Mouse (Mus musculus) midbrain, embryonic 13.5 days (tissue): ENCODE measurements around the gene Dlgap3. TPM values are rescaled to one million over a fixed set of nuclear protein-coding genes. Genes with fewer than 3 reads are reported as not detected.
A peak's percentile ranks its signal among the peaks of the same experiment; 100 is the strongest.

ENCODE experiments used
- ATAC-seq: fragments of 200-750 bp; cut with Nextera tagmentation; 2 replicates; pipeline ENCODE4 v1.8.0; 2017; ENCODE audit warnings: mild to moderate bottlenecking, moderate TSS enrichment, moderate library complexity
- H3K27ac ChIP-seq: fragments of 300-500 bp; sonication (generic); 2 replicates; pipeline ENCODE4 v1.5.1; 2015; ENCODE audit warnings: inconsistent platforms, mild to moderate bottlenecking, moderate library complexity
- H3K27me3 ChIP-seq: fragments of 300-500 bp; sonication (generic); 2 replicates; pipeline ENCODE4 v1.6.1; 2015; ENCODE audit warnings: mild to moderate bottlenecking, inconsistent platforms
- H3K36me3 ChIP-seq: fragments of 300-500 bp; sonication (generic); 2 replicates; pipeline ENCODE4 v1.6.1; 2015; ENCODE audit warnings: mild to moderate bottlenecking, inconsistent platforms
- H3K4me1 ChIP-seq: fragments of 300-500 bp; sonication (generic); replicated peaks from 2 replicates; pipeline ENCODE4 v1.6.1; 2015; ENCODE audit warnings: inconsistent platforms
- H3K4me2 ChIP-seq: fragments of 300-500 bp; sonication (generic); replicated peaks from 2 replicates; pipeline ENCODE4 v1.6.1; 2015; ENCODE audit warnings: moderate library complexity, mild to moderate bottlenecking, inconsistent platforms
- H3K4me3 ChIP-seq: fragments of 300-500 bp; sonication (generic); replicated peaks from 2 replicates; pipeline ENCODE4 v1.5.1; 2015; ENCODE audit warnings: mild to moderate bottlenecking, inconsistent platforms
- H3K9ac ChIP-seq: fragments of 300-500 bp; sonication (generic); replicated peaks from 2 replicates; pipeline ENCODE4 v1.6.1; 2015; ENCODE audit warnings: mild to moderate bottlenecking, inconsistent platforms
- H3K9me3 ChIP-seq: fragments of 300-500 bp; sonication (generic); 2 replicates; pipeline ENCODE4 v1.6.1; 2016; ENCODE audit warnings: mild to moderate bottlenecking, inconsistent platforms
- WGBS: fragments of 180-500 bp; shearing (Covaris S2); methylation state at CpG from one replicate; pipeline ENCODE4 v1.1.7; 2015; 5-methylcytosine and 5-hydroxymethylcytosine counted together
- polyA plus RNA-seq: library from polyadenylated mRNA; unstranded; fragments of >200 nt; fragmentation: Nextera tagmentation; extraction: Ambion mirVana; gene quantifications from 2 replicates; pipeline ENCODE4 v1.2.1, GENCODE M21; 2015

Dlgap3 gene
- polyA plus RNA-seq, 1 experiment from 2014 or later, result 10.1 TPM

DNA sequence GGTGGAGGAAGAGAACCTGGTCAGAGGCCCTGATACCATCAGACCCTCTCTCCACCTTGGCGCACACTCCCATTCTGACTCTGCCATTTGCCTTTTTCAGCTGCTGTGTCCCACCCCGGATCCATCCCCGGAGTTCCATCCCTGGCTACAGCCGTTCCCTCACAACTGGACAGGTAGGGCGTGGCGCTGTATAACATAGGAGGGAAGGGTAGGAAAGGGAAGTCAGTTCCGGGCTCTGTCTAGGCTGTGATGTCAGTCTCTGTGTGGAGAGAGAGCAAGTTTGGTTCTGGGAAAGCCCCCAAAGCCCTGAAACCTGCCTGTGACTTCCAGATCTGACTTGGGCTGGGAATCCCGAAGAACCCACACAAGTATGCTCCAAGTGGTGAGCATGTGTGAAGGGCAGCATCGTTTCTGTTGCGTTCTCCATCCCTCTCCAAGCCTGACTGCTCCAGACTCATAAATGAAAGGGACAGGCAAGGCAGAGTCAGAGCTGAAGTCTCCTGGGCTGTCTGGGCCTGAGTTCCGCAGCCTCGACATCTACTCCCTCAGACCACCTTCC, 31.2 kb downstream of the Dlgap3 start:
- no peak for ATAC-seq
- 93% methylated on average over 12 of the region's 12 CpGs for WGBS
- H3K27me3 ChIP-seq, result no peaks in the 10 kb centered on the region
- no peak overlapping the region for H3K27ac ChIP-seq
- no peak overlapping the region for H3K4me2 ChIP-seq
- H3K4me1 ChIP-seq, result no peaks in the 10 kb centered on the region
- H3K36me3 ChIP-seq, result peaks cover 16% of the 10 kb centered on the region
- no peaks in the 10 kb centered on the region for H3K9me3 ChIP-seq
- H3K9ac ChIP-seq, result no peak overlapping the region
- no peak overlapping the region for H3K4me3 ChIP-seq

DNA sequence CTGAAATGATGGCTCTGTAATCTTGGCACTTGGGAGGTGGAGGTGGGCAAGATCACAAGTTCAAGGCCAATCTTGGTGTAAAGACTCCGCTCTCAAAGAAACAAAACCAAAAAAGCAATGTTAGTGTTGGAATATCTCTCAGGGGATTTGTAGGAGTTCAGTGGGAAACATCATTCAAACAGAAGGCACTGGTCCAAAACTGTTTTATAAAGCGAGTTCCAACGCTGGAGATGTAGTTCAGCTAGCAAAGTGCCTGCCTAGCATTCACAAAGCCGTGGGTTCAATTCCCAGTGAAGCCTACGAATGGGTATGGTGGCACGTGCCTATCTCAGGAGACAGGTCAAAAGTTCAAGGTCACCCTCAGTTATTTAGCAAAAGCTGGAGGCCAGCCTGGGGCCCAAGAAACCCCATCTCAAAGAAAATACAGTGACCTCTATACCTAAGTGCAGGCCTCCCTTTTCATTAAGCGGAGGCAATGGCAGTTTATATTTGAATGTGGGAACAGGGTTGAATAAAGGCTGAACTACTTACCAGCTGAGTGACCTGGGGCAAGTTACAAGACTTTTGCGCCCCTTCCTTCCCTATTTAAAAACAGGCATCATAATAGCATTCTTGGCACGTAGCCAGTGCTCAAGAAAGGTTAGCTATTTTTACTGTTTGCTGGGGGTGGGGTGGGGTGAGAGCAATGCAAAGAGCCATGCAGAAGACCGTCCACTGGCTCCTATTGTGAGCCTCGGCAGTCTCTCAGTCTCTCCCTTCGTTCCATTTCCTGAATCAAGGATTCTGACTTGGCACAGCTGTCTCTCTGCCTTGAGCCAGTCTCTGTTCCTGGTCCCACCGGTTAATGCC, 32.0 kb downstream of the Dlgap3 start:
- no peaks in the 10 kb centered on the region for H3K4me1 ChIP-seq
- H3K9me3 ChIP-seq, result no peaks in the 10 kb centered on the region
- H3K4me3 ChIP-seq, result no peak overlapping the region
- no peak overlapping the region for H3K4me2 ChIP-seq
- ATAC-seq, result no peak
- no peaks in the 10 kb centered on the region for H3K27me3 ChIP-seq
- no peak overlapping the region for H3K27ac ChIP-seq
- WGBS, result 82% methylated on average over 13 of the region's 13 CpGs
- peaks cover 8% of the 10 kb centered on the region for H3K36me3 ChIP-seq
- H3K9ac ChIP-seq, result no peak overlapping the region

DNA sequence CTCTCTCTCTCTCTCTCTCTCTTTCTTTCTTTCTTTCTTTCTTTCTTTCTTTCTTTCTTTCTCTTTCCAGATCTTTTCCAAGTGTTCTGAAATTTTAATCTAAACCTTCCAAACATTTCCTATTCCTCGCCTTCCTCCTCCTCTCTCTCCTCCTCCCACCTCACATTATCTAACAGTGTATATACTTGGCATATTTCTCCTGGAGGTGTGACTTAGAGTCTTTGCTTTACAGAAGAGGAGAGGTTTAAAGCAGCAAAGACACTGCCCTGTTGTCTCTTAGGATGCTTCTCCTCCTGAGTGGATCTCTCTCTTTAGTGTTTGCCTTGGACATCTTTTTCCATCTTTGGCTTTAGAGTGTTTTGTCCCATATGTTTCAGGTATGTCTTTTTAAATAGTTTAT, 34.1 kb downstream of the Dlgap3 start:
- Histone ChIP-seq H3K27ac (no peak overlapping the region), H3K9ac (no peak overlapping the region), H3K4me2 (no peak overlapping the region), H3K4me1 (no peaks in the 10 kb centered on the region), H3K27me3 (no peaks in the 10 kb centered on the region), H3K36me3 (peaks cover 8% of the 10 kb centered on the region; the same call in 1 of the 2 replicates), H3K4me3 (no peak overlapping the region), H3K9me3 (no peaks in the 10 kb centered on the region)
- no peak for ATAC-seq
- WGBS, result 100% methylated on average over 1 of the region's 1 CpGs

DNA sequence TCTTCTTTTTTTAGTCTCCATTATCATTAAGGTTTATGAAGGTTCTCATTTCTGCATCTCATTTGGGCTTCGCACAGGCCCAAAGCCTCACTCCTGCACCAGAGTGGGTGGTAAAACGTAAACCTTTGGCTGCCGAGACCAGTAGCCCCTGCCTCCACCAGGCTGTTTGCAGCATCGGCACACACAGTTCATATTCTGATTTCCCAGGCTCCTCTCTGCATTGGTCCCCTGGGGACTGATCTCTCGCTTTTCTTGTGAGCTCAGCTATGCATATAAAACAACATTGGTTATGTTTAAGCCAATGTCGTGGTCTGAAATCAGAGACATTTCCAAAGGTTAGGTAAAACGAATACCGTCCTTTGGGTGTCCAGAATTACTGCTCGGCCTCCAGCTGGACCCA, 42.3 kb downstream of the Dlgap3 start:
- Histone ChIP-seq H3K36me3 (no peaks in the 10 kb centered on the region), H3K27me3 (peaks cover 19% of the 10 kb centered on the region), H3K4me2 (no peak overlapping the region), H3K27ac (peak overlapping the region; percentile 62), H3K4me1 (peaks cover 13% of the 10 kb centered on the region), H3K9me3 (no peaks in the 10 kb centered on the region), H3K4me3 (no peak overlapping the region), H3K9ac (no peak overlapping the region)
- 54% methylated on average over 9 of the region's 9 CpGs for WGBS
- ATAC-seq, result 0 out of 2 replicates have a peak, but pooled peaks have one; percentile 43

DNA sequence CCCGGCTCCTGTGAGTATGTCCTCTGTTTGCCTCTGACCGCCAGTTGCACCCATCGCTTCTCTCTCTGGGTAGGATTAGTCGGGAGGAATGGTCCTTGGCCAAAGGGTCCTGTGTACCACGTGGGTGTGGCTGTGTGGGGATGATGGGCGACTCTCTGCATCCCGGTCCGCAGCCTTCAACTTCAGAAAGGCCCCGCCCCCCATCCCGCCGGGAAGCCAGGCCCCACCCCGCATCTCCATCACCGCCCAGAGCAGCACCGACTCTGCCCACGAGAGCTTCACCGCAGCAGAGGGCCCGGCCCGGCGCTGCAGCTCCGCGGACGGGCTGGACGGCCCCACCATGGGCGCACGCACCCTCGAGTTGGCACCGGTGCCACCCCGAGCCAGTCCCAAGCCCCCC, 45.5 kb downstream of the Dlgap3 start:
- WGBS, result 20% methylated on average over 28 of the region's 28 CpGs
- H3K4me1 ChIP-seq, result peaks cover 18% of the 10 kb centered on the region
- H3K9me3 ChIP-seq, result no peaks in the 10 kb centered on the region
- H3K4me2 ChIP-seq, result peak overlapping the region; percentile 40
- H3K9ac ChIP-seq, result peak overlapping the region; percentile 41; the same call in 1 of the 2 replicates
- no peak overlapping the region for H3K27ac ChIP-seq
- no peaks in the 10 kb centered on the region for H3K36me3 ChIP-seq
- ATAC-seq, result peak; percentile 66; the same call in 1 of the 2 replicates
- peak overlapping the region; percentile 16; the same call in 1 of the 2 replicates for H3K4me3 ChIP-seq
- H3K27me3 ChIP-seq, result peaks cover 19% of the 10 kb centered on the region

DNA sequence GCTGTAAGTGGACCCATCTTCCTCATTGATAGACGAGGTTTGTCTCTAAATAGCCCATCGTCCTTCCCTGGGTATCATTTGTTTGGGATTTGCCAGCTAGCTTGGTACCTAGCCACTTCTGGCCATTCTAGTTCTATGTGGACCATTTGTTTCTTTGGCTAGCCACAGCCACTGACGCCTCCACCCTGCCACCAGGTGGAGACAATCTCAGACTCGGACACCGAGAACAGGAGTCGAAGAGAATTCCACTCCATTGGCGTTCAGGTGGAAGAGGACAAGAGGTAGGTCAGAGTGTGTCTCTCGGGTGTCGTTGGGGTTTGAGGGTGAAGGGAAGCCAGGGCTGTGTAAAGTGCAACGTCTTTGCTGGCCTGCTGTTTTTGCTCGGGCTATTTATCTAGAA, 46.1 kb downstream of the Dlgap3 start:
- Histone ChIP-seq H3K4me2 (no peak overlapping the region; the same call in 1 of the 2 replicates), H3K9me3 (no peaks in the 10 kb centered on the region), H3K4me3 (no peak overlapping the region), H3K9ac (no peak overlapping the region), H3K27ac (no peak overlapping the region), H3K36me3 (no peaks in the 10 kb centered on the region), H3K4me1 (peaks cover 18% of the 10 kb centered on the region), H3K27me3 (peaks cover 19% of the 10 kb centered on the region)
- WGBS, result 60% methylated on average over 11 of the region's 11 CpGs
- ATAC-seq, result 0 out of 2 replicates have a peak, but pooled peaks have one; percentile 30

DNA sequence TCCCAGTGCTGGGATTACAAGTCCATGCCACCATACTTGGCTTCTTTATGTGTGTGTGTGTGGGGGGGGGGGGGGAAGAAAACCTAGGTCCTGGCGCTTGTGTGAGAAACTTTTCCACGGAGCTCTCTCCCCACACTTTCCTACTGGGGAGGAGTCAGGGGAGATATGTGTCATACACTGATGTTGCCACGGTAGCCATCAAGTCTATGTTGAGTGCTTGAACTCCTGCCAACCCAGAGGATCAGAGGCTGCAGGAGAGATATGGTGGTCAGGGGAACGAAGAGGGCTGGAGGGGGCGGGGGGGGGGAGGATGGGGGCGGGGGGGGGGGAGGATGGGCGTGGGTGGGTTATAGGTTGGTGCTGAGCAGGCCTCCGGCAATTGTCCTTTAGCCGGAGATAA, 46.8 kb downstream of the Dlgap3 start:
- WGBS, result 67% methylated on average over 5 of the region's 9 CpGs

DNA sequence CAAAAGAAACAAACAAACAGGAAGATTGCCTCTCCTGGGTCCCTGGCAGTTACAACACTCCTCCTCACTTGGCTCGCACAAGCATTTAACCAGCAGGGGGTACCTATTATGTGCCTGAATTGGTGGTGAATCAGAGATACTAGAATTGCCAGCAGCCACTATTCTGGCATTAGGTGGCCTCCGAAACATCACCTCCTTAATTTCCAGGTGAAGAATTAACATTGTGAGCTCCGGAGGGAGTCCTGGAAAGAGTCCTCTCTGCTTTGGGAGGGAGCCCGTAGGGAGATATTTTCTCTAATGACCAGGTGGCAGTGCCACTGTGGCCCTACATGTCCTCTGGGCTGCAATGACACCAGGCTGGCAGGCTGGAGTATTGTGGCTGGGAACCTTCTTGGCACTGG, 47.2 kb downstream of the Dlgap3 start:
- WGBS, result 82% methylated on average over 4 of the region's 4 CpGs
- H3K4me1 ChIP-seq, result peaks cover 16% of the 10 kb centered on the region
- ATAC-seq, result no peak
- peaks cover 4% of the 10 kb centered on the region for H3K36me3 ChIP-seq
- no peaks in the 10 kb centered on the region; the same call in 1 of the 2 replicates for H3K9me3 ChIP-seq
- peaks cover 19% of the 10 kb centered on the region for H3K27me3 ChIP-seq
- no peak overlapping the region for H3K27ac ChIP-seq
- no peak overlapping the region for H3K4me3 ChIP-seq
- H3K4me2 ChIP-seq, result no peak overlapping the region
- H3K9ac ChIP-seq, result no peak overlapping the region

More for the DNA sequence above, 46.8 kb downstream of the Dlgap3 start:
- Histone ChIP-seq H3K9me3 (no peaks in the 10 kb centered on the region; the same call in 1 of the 2 replicates), H3K4me1 (peaks cover 18% of the 10 kb centered on the region), H3K36me3 (peaks cover 4% of the 10 kb centered on the region), H3K27me3 (peaks cover 19% of the 10 kb centered on the region), H3K9ac (no peak overlapping the region), H3K4me2 (no peak overlapping the region), H3K4me3 (no peak overlapping the region), H3K27ac (no peak overlapping the region)
- no peak for ATAC-seq

DNA sequence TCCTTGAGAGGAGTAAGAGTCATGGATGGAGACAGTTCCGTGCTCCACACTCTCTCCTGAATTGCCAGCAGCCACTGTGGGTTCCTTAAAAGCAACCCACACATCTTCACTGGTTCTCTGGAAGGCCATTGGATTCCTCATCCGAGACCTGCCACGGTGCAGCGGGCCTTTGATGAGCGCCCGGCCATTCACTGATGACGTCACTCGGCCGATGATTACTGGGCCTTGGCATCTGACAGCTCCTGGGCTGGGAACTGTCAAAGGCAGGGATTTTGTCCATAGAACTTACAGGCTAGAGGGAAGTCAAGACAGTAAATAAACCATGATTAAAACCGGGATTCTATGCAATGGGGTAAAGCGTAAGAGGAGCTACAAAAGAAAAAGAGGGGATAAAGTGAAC, 48.0 kb downstream of the Dlgap3 start:
- peaks cover 9% of the 10 kb centered on the region for H3K36me3 ChIP-seq
- no peaks in the 10 kb centered on the region; the same call in 1 of the 2 replicates for H3K9me3 ChIP-seq
- peaks cover 13% of the 10 kb centered on the region; the same call in 1 of the 2 replicates for H3K4me1 ChIP-seq
- 59% methylated on average over 11 of the region's 11 CpGs for WGBS
- no peak overlapping the region for H3K4me2 ChIP-seq
- no peak overlapping the region for H3K4me3 ChIP-seq
- ATAC-seq, result no peak
- H3K9ac ChIP-seq, result no peak overlapping the region
- no peak overlapping the region for H3K27ac ChIP-seq
- peaks cover 19% of the 10 kb centered on the region for H3K27me3 ChIP-seq

DNA sequence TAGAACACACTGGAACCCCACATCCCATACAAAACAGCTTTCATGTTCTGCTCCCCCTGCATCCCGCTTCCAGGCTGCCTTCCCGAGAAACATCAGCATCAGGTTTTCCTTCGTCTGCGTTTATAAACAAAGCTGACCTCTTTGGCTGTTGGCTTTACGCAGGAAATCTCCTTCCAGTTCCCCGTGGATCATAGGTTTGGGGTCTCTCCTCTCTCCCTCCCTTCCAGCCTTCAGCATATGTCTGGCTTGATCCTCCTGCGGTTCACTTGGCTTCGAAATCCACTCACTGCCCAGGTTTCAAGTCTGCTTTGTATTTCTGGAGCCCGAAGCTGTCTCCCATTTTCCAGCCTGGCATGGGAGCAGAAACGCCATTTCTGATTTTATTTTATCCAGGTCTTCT, 54.3 kb downstream of the Dlgap3 start:
- H3K27ac ChIP-seq, result no peak overlapping the region
- H3K4me1 ChIP-seq, result peaks cover 44% of the 10 kb centered on the region
- no peak overlapping the region for H3K4me2 ChIP-seq
- H3K4me3 ChIP-seq, result no peak overlapping the region
- no peak overlapping the region for H3K9ac ChIP-seq
- WGBS, result 40% methylated on average over 10 of the region's 10 CpGs
- no peak for ATAC-seq
- H3K27me3 ChIP-seq, result peaks cover 15% of the 10 kb centered on the region
- no peaks in the 10 kb centered on the region; the same call in 1 of the 2 replicates for H3K9me3 ChIP-seq
- peaks cover 9% of the 10 kb centered on the region for H3K36me3 ChIP-seq

DNA sequence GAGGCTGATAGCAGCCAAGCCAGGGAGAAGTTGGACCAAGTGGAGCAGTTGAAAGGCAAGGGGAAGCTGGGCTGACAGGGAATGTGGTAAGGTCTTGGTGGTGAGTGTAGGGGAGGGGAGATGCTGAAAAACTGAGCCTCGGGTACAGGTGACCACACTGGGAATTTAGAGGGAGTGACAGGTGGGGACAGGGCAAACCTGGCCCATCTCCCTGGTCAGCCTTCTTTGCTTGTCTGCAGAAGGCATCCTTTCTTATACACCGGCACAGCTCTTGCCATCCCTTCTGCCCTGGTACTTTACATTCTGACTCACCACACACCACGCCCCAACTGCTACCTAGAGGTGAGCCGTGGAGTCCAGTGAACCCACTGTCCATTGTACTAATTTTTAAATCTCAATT, 54.8 kb downstream of the Dlgap3 start:
- Histone ChIP-seq H3K9me3 (no peaks in the 10 kb centered on the region; the same call in 1 of the 2 replicates), H3K4me1 (peaks cover 47% of the 10 kb centered on the region), H3K27ac (no peak overlapping the region), H3K9ac (no peak overlapping the region), H3K4me3 (no peak overlapping the region), H3K4me2 (no peak overlapping the region), H3K36me3 (peaks cover 9% of the 10 kb centered on the region), H3K27me3 (peaks cover 15% of the 10 kb centered on the region)
- 66% methylated on average over 4 of the region's 4 CpGs for WGBS
- ATAC-seq, result no peak

DNA sequence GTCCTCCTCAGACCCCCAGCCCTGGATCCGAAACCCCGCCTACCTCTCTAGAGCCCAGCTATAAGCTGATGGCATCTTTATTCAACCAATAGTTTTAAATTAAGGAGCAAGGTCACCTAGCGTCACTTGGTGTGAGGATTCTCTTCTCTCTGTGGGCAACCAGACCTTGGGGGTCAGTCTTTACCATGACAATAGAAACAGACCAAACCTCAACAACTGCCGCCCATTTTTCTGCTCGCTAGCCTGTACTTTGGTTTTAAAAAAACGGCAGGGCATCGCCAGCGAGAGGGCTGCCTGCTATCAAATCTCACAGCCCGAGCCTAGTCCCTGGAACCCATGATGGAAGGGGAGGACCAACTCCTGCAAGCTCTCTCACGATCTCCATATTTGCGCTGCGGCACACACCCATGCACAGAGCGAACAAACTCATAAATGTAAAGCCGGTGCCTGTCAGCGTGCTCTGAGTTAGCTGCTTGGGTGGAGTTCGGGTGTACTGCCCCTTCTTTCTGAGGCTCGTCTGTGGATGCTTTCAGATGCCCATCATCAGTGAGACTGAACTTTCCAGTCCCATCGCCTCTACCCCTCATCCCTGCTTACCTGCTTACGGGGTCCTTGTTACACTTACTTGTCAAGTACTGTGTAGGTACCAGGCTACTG, 55.6 kb downstream of the Dlgap3 start:
- peak overlapping the region; percentile 17; the same call in 1 of the 2 replicates for H3K4me3 ChIP-seq
- H3K9me3 ChIP-seq, result no peaks in the 10 kb centered on the region; the same call in 1 of the 2 replicates
- H3K36me3 ChIP-seq, result peaks cover 9% of the 10 kb centered on the region
- ATAC-seq, result no peak
- H3K27me3 ChIP-seq, result peaks cover 15% of the 10 kb centered on the region
- 0 out of 2 replicates have a peak overlapping the region, but pooled peaks have one; percentile 12 for H3K9ac ChIP-seq
- peaks cover 51% of the 10 kb centered on the region for H3K4me1 ChIP-seq
- 7% methylated on average over 19 of the region's 19 CpGs for WGBS
- H3K27ac ChIP-seq, result no peak overlapping the region
- H3K4me2 ChIP-seq, result peak overlapping the region; percentile 35
